Mouse (Mus musculus) gastrocnemius, postnatal 25 days (tissue): ENCODE measurements around the gene Slc22a20. TPM values are rescaled to one million over a fixed set of nuclear protein-coding genes. Genes with fewer than 3 reads are reported as not detected.

Source experiments
- DNase-seq: peaks from one replicate; pipeline ENCODE4 v3.0.0; 2022
- total RNA-seq, 2 experiments: library from RNA; stranded (reverse); gene quantifications; 1 replicate in 1 of 2; 2 replicates in 1 of 2; pipeline ENCODE4 v1.2.3; 2021

The Slc22a20 gene
- total RNA-seq, 2 experiments from 2014 or later = not detected

DNA sequence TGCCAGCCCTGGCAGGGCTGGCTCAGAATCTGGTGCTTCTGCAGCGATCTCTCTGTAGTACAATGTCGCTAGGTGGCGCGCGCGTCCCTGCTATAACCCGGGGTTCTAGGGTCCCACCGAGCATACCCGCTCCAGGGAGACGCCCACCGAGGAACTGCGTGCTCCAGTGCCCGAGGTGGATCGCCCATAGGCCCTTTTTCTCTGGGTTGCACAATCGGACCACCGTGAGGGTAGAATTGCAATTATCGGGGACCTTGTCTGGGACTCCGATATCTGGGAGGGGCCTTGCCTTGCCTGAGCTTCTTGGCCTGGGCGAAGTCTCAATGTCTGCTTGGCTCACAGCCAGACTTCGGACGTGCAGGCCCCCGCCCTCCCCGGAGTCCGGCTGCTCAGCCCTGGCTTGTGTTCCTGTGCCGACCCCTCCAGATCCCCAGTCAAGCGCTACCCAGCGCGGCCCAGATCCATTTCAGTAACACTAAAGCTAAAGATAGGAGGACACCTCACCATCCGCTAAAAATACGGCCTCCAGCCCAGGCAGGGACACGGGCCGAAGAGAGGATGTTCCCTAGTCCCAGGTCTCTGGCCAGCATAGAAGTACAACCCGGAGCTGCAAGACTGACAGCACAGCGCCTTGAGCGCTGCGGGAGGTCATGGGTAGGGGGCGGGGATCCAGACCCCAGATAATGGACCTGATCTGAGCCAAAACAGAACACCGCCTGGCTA lies 61.8 kb downstream of the Slc22a20 start:
- peak; percentile 86 for DNase-seq

DNA sequence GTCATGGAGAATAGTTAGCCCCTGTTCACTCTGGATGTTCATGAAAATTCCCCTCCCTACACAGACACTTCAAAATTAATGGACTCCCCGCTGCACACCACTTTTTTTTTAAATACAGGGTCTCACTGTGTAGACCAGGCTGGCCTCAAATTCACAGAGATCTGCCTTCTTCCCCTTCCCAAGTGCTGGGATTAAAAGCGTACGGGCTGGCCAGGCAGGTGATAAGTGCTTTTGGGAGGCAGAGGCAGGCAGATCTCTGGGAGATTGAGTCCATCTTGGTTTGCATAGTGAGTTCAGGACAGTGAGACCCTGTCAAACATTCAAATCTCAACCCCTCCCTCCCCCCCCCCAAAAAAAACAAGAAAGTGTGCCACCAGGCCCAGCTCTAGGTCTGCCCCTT lies 63.0 kb downstream of the Slc22a20 start:
- DNase-seq = no peak

DNA sequence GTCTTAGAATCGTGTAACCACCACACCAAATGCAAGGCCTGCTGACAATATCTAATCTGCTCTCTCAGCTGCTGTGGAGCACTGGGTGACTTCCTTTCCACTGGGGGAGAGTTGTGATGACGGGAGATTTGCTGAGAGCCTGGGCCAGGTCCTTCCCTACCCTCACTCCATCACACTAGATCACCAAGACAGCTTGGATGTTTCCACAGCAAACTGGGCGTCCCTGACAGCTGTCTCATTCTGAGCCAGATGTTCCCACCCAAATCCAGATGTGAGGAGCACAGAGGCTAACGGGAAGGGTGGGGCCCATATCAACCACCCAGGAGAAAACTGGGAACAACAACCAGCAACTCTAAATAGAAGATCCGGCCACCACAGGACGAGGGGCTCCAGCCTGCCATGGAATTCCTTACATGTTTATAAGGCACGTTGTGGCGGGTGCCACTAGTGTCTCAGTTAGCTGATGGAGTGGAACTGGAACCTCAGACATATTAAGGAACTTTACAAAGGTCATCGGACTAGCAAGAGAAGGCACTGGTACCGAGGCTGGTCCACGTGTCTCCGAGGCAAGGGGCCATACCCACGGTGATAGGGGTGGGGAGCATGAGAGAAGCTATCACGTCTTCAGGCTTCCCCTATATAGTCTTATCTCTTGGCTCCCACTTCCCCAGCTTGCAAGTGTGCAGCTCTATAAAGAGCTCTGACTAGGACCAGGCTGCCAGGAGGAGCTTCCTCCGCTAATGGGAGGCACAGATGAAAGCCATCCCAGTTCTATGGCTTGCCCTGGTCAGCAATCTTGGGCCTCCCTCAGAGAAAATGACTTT lies 63.6 kb downstream of the Slc22a20 start:
- peak; percentile 70 for DNase-seq

DNA sequence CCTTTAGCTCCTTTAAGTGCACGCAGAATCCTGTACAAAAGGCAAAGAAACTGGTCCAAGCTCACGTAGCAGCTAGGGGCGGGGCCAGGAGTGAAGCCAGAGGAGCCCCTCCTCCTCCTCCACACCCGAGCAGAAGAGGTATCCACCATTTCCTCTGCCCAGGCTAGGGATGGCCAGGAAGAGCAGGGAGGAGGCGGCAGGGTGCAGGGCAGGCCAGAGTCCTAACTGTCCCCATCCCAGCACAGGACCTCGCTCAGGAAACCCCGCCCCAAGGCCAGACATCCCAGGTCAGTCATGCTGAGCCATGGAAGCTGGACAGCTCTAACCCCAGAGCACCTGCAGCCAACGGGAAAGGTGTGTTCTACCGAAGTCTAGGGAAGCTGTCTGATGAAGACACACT lies 64.2 kb downstream of the Slc22a20 start:
- no peak for DNase-seq

Other genes starting within 250 kb of the Slc22a20 start
- 10 to 100 TPM; 45.7 to 49.6 TPM for gene Ltbp3, start 245.2 kb downstream of the Slc22a20 start, total RNA-seq
- 10 to 100 TPM; 62.2 to 62.8 TPM for gene Scyl1, start 214.7 kb downstream of the Slc22a20 start, total RNA-seq
- gene Frmd8, start 110.9 kb downstream of the Slc22a20 start, total RNA-seq = 1 to 10 TPM; 3.7 to 6.4 TPM
- gene Slc25a45, start 108.3 kb downstream of the Slc22a20 start, total RNA-seq = 1 to 10 TPM in 1 of 2 experiments, under 1 TPM in 1; 0.59 to 1.3 TPM
- gene Tigd3, start 92.0 kb downstream of the Slc22a20 start, total RNA-seq = under 1 TPM; 0.15 to 0.35 TPM
- gene Dpf2, start 73.1 kb downstream of the Slc22a20 start, total RNA-seq = 10 to 100 TPM; 80.6 to 83.5 TPM
- 10 to 100 TPM; 12.0 to 13.0 TPM for gene Cdc42ep2, start 61.3 kb downstream of the Slc22a20 start, total RNA-seq
- gene Pola2, start 21.9 kb downstream of the Slc22a20 start, total RNA-seq = 10 to 100 TPM in 1 of 2 experiments, 1 to 10 TPM in 1; 9.2 to 10.8 TPM
- 10 to 100 TPM; 76.8 to 81.5 TPM for gene Capn1, start 29.8 kb upstream of the Slc22a20 start, total RNA-seq
- 10 to 100 TPM; 15.2 to 16.2 TPM for gene Syvn1, start 60.4 kb upstream of the Slc22a20 start, total RNA-seq
- gene Mrpl49, start 71.6 kb upstream of the Slc22a20 start, total RNA-seq = 10 to 100 TPM; 27.2 to 29.2 TPM
- gene Fau, start 71.7 kb upstream of the Slc22a20 start, total RNA-seq = 100 to 1,000 TPM; 317 to 352 TPM
- 1 to 10 TPM; 6.8 to 7.7 TPM for gene Znhit2, start 75.0 kb upstream of the Slc22a20 start, total RNA-seq
- gene Tm7sf2, start 82.2 kb upstream of the Slc22a20 start, total RNA-seq = 1 to 10 TPM; 4.2 to 6.9 TPM
- gene Vps51, start 91.1 kb upstream of the Slc22a20 start, total RNA-seq = 10 to 100 TPM; 18.0 to 19.1 TPM
- not detected for gene Tmem262, start 93.9 kb upstream of the Slc22a20 start, total RNA-seq
- not detected for gene Gm28374, start 96.1 kb upstream of the Slc22a20 start, total RNA-seq
- 10 to 100 TPM; 10.6 to 10.7 TPM for gene Zfpl1, start 98.8 kb upstream of the Slc22a20 start, total RNA-seq
- under 1 TPM; 0.23 to 0.67 TPM for gene Cdca5, start 98.8 kb upstream of the Slc22a20 start, total RNA-seq
- not detected for gene AC131692.1, start 108.3 kb upstream of the Slc22a20 start, total RNA-seq
- not detected for gene Naaladl1, start 119.6 kb upstream of the Slc22a20 start, total RNA-seq
- gene Sac3d1, start 132.5 kb upstream of the Slc22a20 start, total RNA-seq = 10 to 100 TPM in 1 of 2 experiments, 1 to 10 TPM in 1; 8.8 to 10.3 TPM
- 10 to 100 TPM in 1 of 2 experiments, 1 to 10 TPM in 1; 8.7 to 12.4 TPM for gene Snx15, start 142.2 kb upstream of the Slc22a20 start, total RNA-seq
- under 1 TPM; 0.19 to 0.72 TPM for gene Batf2, start 154.8 kb upstream of the Slc22a20 start, total RNA-seq
- gene Arl2, start 155.4 kb upstream of the Slc22a20 start, total RNA-seq = 10 to 100 TPM; 53.8 to 59.2 TPM
- not detected for gene Majin, start 198.2 kb upstream of the Slc22a20 start, total RNA-seq
- gene Gpha2, start 240.2 kb upstream of the Slc22a20 start, total RNA-seq = not detected
- gene Ppp2r5b, start 249.7 kb upstream of the Slc22a20 start, total RNA-seq = 10 to 100 TPM; 28.8 to 32.5 TPM